28 mouse cellular contexts compared by ENCODE assay signal in genomic region chr4:117445516-117446207, GRCm38 (mm10). TPM values are rescaled to one million over a fixed set of nuclear protein-coding genes. Genes with fewer than 3 reads are reported as not detected.
DNase-seq lines count a peak whose midpoint lies in the region; ATAC-seq and TF ChIP-seq lines count a peak whose summit lies in the region.
"Had no signal": no experiment of that assay in that cellular context is flagged by ENCODE, and none has a peak within 500 bp of the region (broad histone marks: within the 10 kb centered on the region; RNA-seq: fewer than 3 reads in every experiment).

No protein-coding gene starts in this region.

- DNase-seq in heart, embryonic 10.5 days (ENCODE audit: low spot score), result peak; percentile 68
- DNase-seq in testis, postnatal 14 days (ENCODE audit: low spot score), result no peak
- DNase-seq in embryonic facial prominence, embryonic 10.5 days (ENCODE audit: low spot score), result no peak
- DNase-seq in cerebellum, adult 11-12 months, result no peak
- DNase-seq: adrenal gland, postnatal 25 days; cerebellum, adult 2 months; cerebellum, postnatal 14 days; gastrocnemius, postnatal 10 days; kidney, adult 8-10 months; lung, adult 2 months; lung, postnatal 10 days; thymus, postnatal 25 days had no signal

- ATAC-seq in heart, embryonic 12.5 days (ENCODE audit: insufficient number of reproducible peaks, low FRiP score), result no peak
- peak; percentile 67 for ATAC-seq in megakaryocyte progenitor cell, adult 5-6 weeks (replicated peaks; ENCODE audit: poor library complexity)
- ATAC-seq: forebrain, embryonic 13.5 days; intestine, embryonic 15.5 days; liver, embryonic 12.5 days; midbrain, embryonic 16.5 days; Patski had no signal

- no peak overlapping the region for H3K27ac ChIP-seq in heart, embryonic 10.5 days
- no peak overlapping the region for H3K27ac ChIP-seq in heart, embryonic 12.5 days (ENCODE audit: poor library complexity, severe bottlenecking)
- no peak overlapping the region for H3K27ac ChIP-seq in testis, adult 2 months (ENCODE audit: control insufficient read depth, insufficient read depth, low read depth, low read length)
- no peak overlapping the region for H3K27ac ChIP-seq in embryonic facial prominence, embryonic 10.5 days (replicated peaks)
- H3K27ac ChIP-seq: forebrain, embryonic 13.5 days; hindbrain, embryonic 10.5 days; hindbrain, embryonic 15.5 days; intestine, embryonic 15.5 days; kidney, postnatal 0 days; liver, embryonic 12.5 days; macrophage; midbrain, embryonic 10.5 days; neural tube, embryonic 12.5 days had no signal

- H3K4me3 ChIP-seq in heart, embryonic 10.5 days, result no peak overlapping the region
- H3K4me3 ChIP-seq in heart, embryonic 12.5 days, result no peak overlapping the region
- peak overlapping the region; percentile 42 for H3K4me3 ChIP-seq in testis, adult 2 months (ENCODE audit: control insufficient read depth, low read depth, low read length)
- no peak overlapping the region for H3K4me3 ChIP-seq in embryonic facial prominence, embryonic 10.5 days
- H3K4me3 ChIP-seq: forebrain, embryonic 13.5 days; hindbrain, embryonic 10.5 days; hindbrain, embryonic 15.5 days; intestine, embryonic 15.5 days; liver, embryonic 12.5 days; midbrain, embryonic 10.5 days; neural tube, embryonic 12.5 days had no signal

- H3K36me3 ChIP-seq in heart, embryonic 10.5 days, result no peaks in the 10 kb centered on the region
- no peaks in the 10 kb centered on the region for H3K36me3 ChIP-seq in heart, embryonic 12.5 days
- H3K36me3 ChIP-seq in testis, adult 2 months (ENCODE audit: control insufficient read depth, insufficient read depth, low read length), result no peaks in the 10 kb centered on the region
- no peaks in the 10 kb centered on the region for H3K36me3 ChIP-seq in embryonic facial prominence, embryonic 10.5 days (replicated peaks)
- H3K36me3 ChIP-seq: G1E; hindbrain, embryonic 15.5 days; intestine, embryonic 15.5 days; liver, embryonic 12.5 days; neural tube, embryonic 12.5 days had no signal

- no peak for TF ChIP-seq CTCF in testis, adult 2 months (IDR thresholded peaks at IDR 0.05; ENCODE audit: control insufficient read depth, insufficient read depth, insufficient replicate concordance, low read depth, low read length)

- no peaks in the 10 kb centered on the region for H3K4me1 ChIP-seq in heart, embryonic 10.5 days
- no peaks in the 10 kb centered on the region for H3K4me1 ChIP-seq in heart, embryonic 12.5 days (replicated peaks)
- H3K4me1 ChIP-seq in testis, adult 2 months (ENCODE audit: control insufficient read depth, insufficient read depth, low read length), result peaks cover 3% of the 10 kb centered on the region
- H3K4me1 ChIP-seq in embryonic facial prominence, embryonic 10.5 days, result no peaks in the 10 kb centered on the region
- H3K4me1 ChIP-seq: forebrain, embryonic 13.5 days; hindbrain, embryonic 10.5 days; hindbrain, embryonic 15.5 days; intestine, embryonic 15.5 days; midbrain, embryonic 10.5 days; neural tube, embryonic 12.5 days had no signal

- H3K27me3 ChIP-seq in heart, embryonic 10.5 days (ENCODE audit: insufficient read depth, poor library complexity, severe bottlenecking), result no peaks in the 10 kb centered on the region
- no peaks in the 10 kb centered on the region; the same call in 1 of the 2 replicates for H3K27me3 ChIP-seq in heart, embryonic 12.5 days (replicated peaks)
- H3K27me3 ChIP-seq in testis, adult 2 months (ENCODE audit: control insufficient read depth, insufficient read depth, low read length), result no peaks in the 10 kb centered on the region
- H3K27me3 ChIP-seq in embryonic facial prominence, embryonic 10.5 days (replicated peaks; ENCODE audit: low read depth, poor library complexity, severe bottlenecking), result no peaks in the 10 kb centered on the region
- H3K27me3 ChIP-seq: forebrain, embryonic 13.5 days; intestine, embryonic 15.5 days; Patski had no signal

- no peaks in the 10 kb centered on the region for H3K9me3 ChIP-seq in heart, embryonic 10.5 days
- no peaks in the 10 kb centered on the region for H3K9me3 ChIP-seq in heart, embryonic 12.5 days (replicated peaks)
- no peaks in the 10 kb centered on the region for H3K9me3 ChIP-seq in embryonic facial prominence, embryonic 10.5 days
- H3K9me3 ChIP-seq: forebrain, embryonic 13.5 days; G1E; hindbrain, embryonic 10.5 days; hindbrain, embryonic 15.5 days; intestine, embryonic 15.5 days; liver, embryonic 12.5 days; midbrain, embryonic 10.5 days; neural tube, embryonic 12.5 days had no signal

- no peak overlapping the region for H3K9ac ChIP-seq in heart, embryonic 12.5 days
- H3K9ac ChIP-seq: forebrain, embryonic 13.5 days; hindbrain, embryonic 15.5 days; intestine, embryonic 15.5 days; liver, embryonic 12.5 days; neural tube, embryonic 12.5 days had no signal

- H3K4me2 ChIP-seq in heart, embryonic 12.5 days, result no peak overlapping the region
- H3K4me2 ChIP-seq: forebrain, embryonic 13.5 days; heart, embryonic 11.5 days; hindbrain, embryonic 15.5 days; intestine, embryonic 15.5 days; liver, embryonic 12.5 days; neural tube, embryonic 12.5 days had no signal

- 83% methylated on average over 19 of the region's 19 CpGs for WGBS in heart, embryonic 10.5 days
- whole genome bisulfite sequencing in heart, embryonic 12.5 days, result 77% methylated on average over 19 of the region's 19 CpGs
- WGBS in embryonic facial prominence, embryonic 10.5 days, result 90% methylated on average over 19 of the region's 19 CpGs

- no peak for TF ChIP-seq POLR2A in testis, adult 2 months (IDR thresholded peaks at IDR 0.05; ENCODE audit: control insufficient read depth, low read depth, low read length)

RNA-seq across cellular contexts. Expression of gene Rnf220, which starts 51.2 kb away (rescaled TPM):
- 56.5 and 76.1 TPM in 2 replicates for polyA plus RNA-seq in heart, embryonic 10.5 days (2016; fragmentation: Nextera tagmentation; extraction: Ambion mirVana)
- polyA plus RNA-seq in heart, embryonic 12.5 days (2016; fragmentation: Nextera tagmentation; extraction: Ambion mirVana), result 55.8 and 56.8 TPM in 2 replicates
- 146 and 153 TPM in 2 replicates for polyA plus RNA-seq in testis, adult 2 months (2012; rRNA removed)
- total RNA-seq in megakaryocyte progenitor cell, adult 5-6 weeks (2015), result 52.9 and 63.3 TPM in 2 replicates
- 83.9 and 96.5 TPM in 2 replicates for total RNA-seq in megakaryocyte progenitor cell, adult 5-6 weeks (2017)
- polyA plus RNA-seq in embryonic facial prominence, embryonic 10.5 days (2016; fragmentation: Nextera tagmentation; extraction: Ambion mirVana), result 94.6 and 94.8 TPM in 2 replicates
